In genomic region chr8:84066291-84066930, GRCm38 (mm10) we compare ENCODE assay signal across 8 mouse cellular contexts. TPM values are rescaled to one million over a fixed set of nuclear protein-coding genes. Genes with fewer than 3 reads are reported as not detected.
DNase-seq lines count a peak whose midpoint lies in the region; ATAC-seq and TF ChIP-seq lines count a peak whose summit lies in the region.

Gene Rfx1, plus strand, starts transcription at chr8:84066834.

- H3K9me3 ChIP-seq in kidney, embryonic 14.5 days (ENCODE audit: control insufficient read depth, low read length): no peaks in the 10 kb centered on the region
- no peaks in the 10 kb centered on the region for H3K9me3 ChIP-seq in limb, embryonic 15.5 days

- peak within 1 kb of the TSS; percentile 92 for H3K9ac ChIP-seq in kidney, embryonic 14.5 days (ENCODE audit: low read depth, low read length)
- H3K9ac ChIP-seq in limb, embryonic 15.5 days: peak within 1 kb of the TSS; percentile 91

- peaks cover 58% of the 10 kb centered on the region for H3K4me1 ChIP-seq in bone marrow macrophage, adult 2 months (ENCODE audit: control insufficient read depth, insufficient read depth, low read length)
- H3K4me1 ChIP-seq in embryonic fibroblast, embryonic 13.5 days (ENCODE audit: control insufficient read depth, insufficient read depth, low read length): peaks cover 24% of the 10 kb centered on the region
- peaks cover 26% of the 10 kb centered on the region for H3K4me1 ChIP-seq in kidney, embryonic 14.5 days (ENCODE audit: control insufficient read depth, insufficient read depth, low read length)
- peaks cover 36% of the 10 kb centered on the region for H3K4me1 ChIP-seq in limb, embryonic 15.5 days

- TF ChIP-seq POLR2A in bone marrow macrophage, adult 2 months (IDR thresholded peaks at IDR 0.05; ENCODE audit: borderline replicate concordance, low read depth, low read length): no peak
- TF ChIP-seq POLR2A in embryonic fibroblast, embryonic 13.5 days (IDR thresholded peaks at IDR 0.05; ENCODE audit: low read depth, low read length): peak; percentile 90

- H3K4me2 ChIP-seq in kidney, embryonic 14.5 days (replicated peaks; ENCODE audit: low read depth, low read length): peak within 1 kb of the TSS; percentile 70
- H3K4me2 ChIP-seq in limb, embryonic 15.5 days: peak within 1 kb of the TSS; percentile 65

- no peak for TF ChIP-seq CTCF in bone marrow macrophage, adult 2 months (IDR thresholded peaks at IDR 0.05; ENCODE audit: low read depth, low read length)
- TF ChIP-seq CTCF in embryonic fibroblast, embryonic 13.5 days (IDR thresholded peaks at IDR 0.05; ENCODE audit: borderline replicate concordance, insufficient read depth, low read length): no peak

- peak; percentile 97 for ATAC-seq in kidney, embryonic 14.5 days (ENCODE audit: low FRiP score, low TSS enrichment)
- peak; percentile 98 for ATAC-seq in limb, embryonic 15.5 days (ENCODE audit: insufficient number of reproducible peaks, low FRiP score, low TSS enrichment, low read depth)

- peak within 1 kb of the TSS; percentile 71 for H3K27ac ChIP-seq in bone marrow macrophage, adult 2 months (ENCODE audit: insufficient read depth, low read depth, low read length)
- H3K27ac ChIP-seq in embryonic fibroblast, embryonic 13.5 days (ENCODE audit: insufficient read depth, low read length): peak within 1 kb of the TSS; percentile 51
- H3K27ac ChIP-seq in kidney, embryonic 14.5 days (ENCODE audit: low read depth, low read length): peak within 1 kb of the TSS; percentile 99
- H3K27ac ChIP-seq in limb, embryonic 15.5 days: peak within 1 kb of the TSS; percentile 98

- peak within 1 kb of the TSS; percentile 73 for H3K4me3 ChIP-seq in bone marrow macrophage, adult 2 months (ENCODE audit: insufficient read depth, low read length)
- H3K4me3 ChIP-seq in embryonic fibroblast, embryonic 13.5 days (ENCODE audit: insufficient read depth, low read length): peak within 1 kb of the TSS; percentile 56
- peak within 1 kb of the TSS; percentile 92 for H3K4me3 ChIP-seq in kidney, embryonic 14.5 days (ENCODE audit: low read length)
- H3K4me3 ChIP-seq in limb, embryonic 15.5 days: peak within 1 kb of the TSS; percentile 99

- H3K36me3 ChIP-seq in kidney, embryonic 14.5 days (ENCODE audit: control insufficient read depth, insufficient read depth, low read length): no peaks in the 10 kb centered on the region
- no peaks in the 10 kb centered on the region for H3K36me3 ChIP-seq in limb, embryonic 15.5 days

- peak; percentile 100 for DNase-seq in A20 (ENCODE audit: low read depth, low spot score)
- DNase-seq in heart, adult 9 months (ENCODE audit: low spot score in 2 of 2): peak; percentile 100
- DNase-seq in monocyte, adult 2 months (ENCODE audit: low read depth in 1 of 2, low spot score in 2 of 2): peak; percentile 97 to 99
- DNase-seq in spleen, postnatal 36 days (ENCODE audit: low spot score in 2 of 2): peak; percentile 99

- H3K27me3 ChIP-seq in kidney, embryonic 14.5 days (ENCODE audit: control insufficient read depth, insufficient read depth, low read length): no peaks in the 10 kb centered on the region
- no peaks in the 10 kb centered on the region for H3K27me3 ChIP-seq in limb, embryonic 15.5 days

- WGBS in kidney, embryonic 14.5 days: under 1% methylated on average over 51 of the region's 51 CpGs
- WGBS in limb, embryonic 15.5 days: under 1% methylated on average over 51 of the region's 51 CpGs

RNA-seq across cellular contexts. Expression of gene Rfx1, which starts in this region (rescaled TPM):
- 17.2 TPM in 2 replicates for polyA plus RNA-seq in bone marrow macrophage, adult 2 months (2012; ENCODE audit: insufficient read depth, insufficient read length, missing spikeins)
- 11.5 and 12.6 TPM in 2 replicates for polyA plus RNA-seq in embryonic fibroblast, embryonic 13.5 days (2011; ENCODE audit: insufficient read length, low read depth, missing spikeins)
- polyA plus RNA-seq in kidney, embryonic 14.5 days (2014; fragmentation: Nextera tagmentation; extraction: Ambion mirVana): 10.4 and 13.7 TPM in 2 replicates
- 8.0 and 8.5 TPM in 2 replicates for polyA plus RNA-seq in limb, embryonic 15.5 days (2015; fragmentation: Nextera tagmentation; extraction: Ambion mirVana)

Comparison
In these comparisons a context has a peak if more than half of its experiments do, and no peak if none do; other contexts are left out.
1. Peak in every context shown above with its lines: DNase-seq, ATAC-seq, H3K4me3 ChIP-seq and H3K27ac ChIP-seq.